Mouse (Mus musculus): ENCODE results near the gene Ptpn14.
A peak's percentile ranks its signal among the peaks of the same experiment; 100 is the strongest.
"Not testable (repeated sequence)": the region's sequence is repeated elsewhere in the genome, so short reads cannot be mapped to it uniquely, and the experiment has no call there.

Gene Ptpn14

DNA sequence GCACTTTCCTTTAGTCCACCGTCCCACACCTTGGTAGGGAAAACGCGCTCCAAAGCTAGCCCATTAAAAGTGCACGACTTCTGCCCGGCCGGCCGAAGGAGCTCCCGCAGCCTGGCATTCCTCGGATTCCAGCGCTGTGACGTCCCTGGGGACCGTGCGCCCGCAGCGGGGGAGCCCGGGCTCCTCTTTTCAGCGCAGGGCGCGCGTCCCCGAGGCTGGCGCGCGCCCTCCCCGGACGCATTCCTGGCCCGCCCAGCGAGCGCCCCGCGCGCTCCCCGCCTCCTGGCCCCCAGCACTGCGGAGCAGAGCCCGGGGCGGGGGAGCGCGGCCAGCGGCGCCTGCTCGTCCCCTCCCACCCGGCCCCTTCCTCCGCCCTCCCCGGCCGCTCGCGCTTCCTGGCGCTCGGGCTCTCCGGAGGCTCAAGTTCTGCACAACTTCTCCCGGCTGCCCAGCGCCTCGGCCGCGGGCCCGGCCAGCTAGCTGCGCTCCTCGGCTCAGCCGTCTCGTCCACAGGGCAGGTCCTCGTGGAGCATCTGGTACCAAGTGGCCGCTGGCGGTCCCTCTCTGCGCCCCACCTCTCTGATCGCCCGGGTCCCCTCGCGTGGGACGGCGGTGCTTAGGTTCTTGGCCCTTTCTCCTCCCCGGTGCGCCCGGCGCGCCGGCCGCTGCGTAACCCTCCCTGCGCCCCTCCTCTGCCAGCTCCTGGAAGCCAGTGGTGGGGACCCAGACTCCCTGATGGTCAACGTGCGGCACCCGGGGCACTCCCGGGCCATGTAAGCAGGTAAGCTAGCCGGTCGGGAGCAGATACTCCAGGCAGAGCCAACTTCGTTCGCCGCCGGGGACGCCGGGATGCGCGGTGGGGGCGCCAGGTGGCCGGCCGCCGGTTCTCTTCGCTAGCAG lies at the start of gene Ptpn14:
TSS of gene Ptpn14 (plus strand) at position 385 of the 900 bp plus-strand sequence.
- DNase-seq: peak; percentile 88

DNA sequence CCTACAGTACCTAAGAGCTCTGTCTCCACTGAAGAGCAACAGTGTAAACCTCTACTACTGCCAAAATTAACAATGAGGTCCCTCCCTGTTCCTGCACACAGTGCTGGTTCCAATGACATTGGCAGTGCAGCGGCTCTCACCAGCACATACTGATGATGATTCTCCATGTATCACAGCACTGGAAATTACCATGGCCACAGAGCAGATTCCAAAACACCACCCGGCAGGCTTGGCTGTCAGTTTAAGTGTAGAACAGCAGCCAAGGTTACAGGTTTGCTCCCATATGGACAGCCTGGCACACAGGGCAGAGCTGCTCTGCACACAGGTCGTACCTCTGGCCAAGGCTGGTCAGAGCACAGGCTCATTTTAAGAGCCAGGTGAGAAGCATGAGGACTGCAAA lies 48.5 kb upstream of the Ptpn14 start:
- DNase-seq: no peak

DNA sequence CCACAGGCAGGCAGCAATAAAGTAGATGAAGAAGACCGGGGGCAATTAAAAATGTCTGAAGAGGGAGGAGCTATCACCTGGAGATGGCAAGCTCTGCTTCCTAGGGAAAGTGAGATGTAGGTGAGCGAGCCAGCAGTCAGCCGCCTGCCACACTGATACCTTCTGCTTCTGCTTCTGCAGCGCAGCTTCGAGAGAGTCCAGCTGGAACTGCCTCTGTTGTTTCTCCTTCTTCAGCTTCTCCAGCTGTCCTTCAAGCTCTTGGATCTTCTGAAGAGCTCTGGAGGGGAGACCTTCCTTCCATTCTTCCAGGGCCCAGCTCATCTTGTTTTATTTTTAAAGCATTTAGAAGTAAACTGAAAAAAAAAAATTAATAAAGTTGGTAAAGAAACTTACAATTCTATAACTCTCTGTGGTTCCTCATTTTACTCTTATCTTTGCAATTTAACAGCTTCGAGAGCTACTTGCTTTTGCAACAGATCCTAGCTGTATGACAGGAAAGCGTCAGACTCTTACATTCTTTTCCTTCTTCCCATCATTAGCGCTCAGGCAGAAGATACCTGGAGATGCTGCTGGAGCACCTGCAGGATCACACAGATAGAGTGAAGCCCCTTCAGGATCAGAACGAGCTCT lies 43.2 kb upstream of the Ptpn14 start:
- DNase-seq: no peak

DNA sequence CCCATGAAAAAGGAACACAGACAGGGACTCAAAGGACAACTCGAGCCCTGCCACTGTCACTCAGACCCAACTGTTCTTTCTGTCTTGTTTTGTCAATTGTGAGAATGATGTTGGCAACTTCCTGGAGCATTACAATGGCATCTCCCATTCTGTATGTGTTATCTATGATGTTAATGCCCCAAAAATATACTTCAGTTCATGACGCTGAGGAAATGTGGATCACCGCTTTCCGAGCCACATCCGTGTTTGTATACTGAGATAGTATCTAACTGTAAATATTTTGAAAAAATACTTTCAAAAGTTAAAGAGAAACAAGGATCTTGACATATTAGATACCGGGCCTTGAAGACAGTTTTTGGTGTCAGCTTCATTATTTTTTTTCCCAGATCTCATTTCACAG lies 42.0 kb upstream of the Ptpn14 start:
- no peak for DNase-seq

GRCm38 (mm10) chr1:189687654-189688387 lies 40.2 kb upstream of the Ptpn14 start, which contains the start of gene Cenpf:
Gene Cenpf, minus strand, starts transcription at chr1:189688086.
- DNase-seq: peak; percentile 99

GRCm38 (mm10) chr1:189688388-189688750 lies 39.7 kb upstream of the Ptpn14 start:
- DNase-seq: no peak

DNA sequence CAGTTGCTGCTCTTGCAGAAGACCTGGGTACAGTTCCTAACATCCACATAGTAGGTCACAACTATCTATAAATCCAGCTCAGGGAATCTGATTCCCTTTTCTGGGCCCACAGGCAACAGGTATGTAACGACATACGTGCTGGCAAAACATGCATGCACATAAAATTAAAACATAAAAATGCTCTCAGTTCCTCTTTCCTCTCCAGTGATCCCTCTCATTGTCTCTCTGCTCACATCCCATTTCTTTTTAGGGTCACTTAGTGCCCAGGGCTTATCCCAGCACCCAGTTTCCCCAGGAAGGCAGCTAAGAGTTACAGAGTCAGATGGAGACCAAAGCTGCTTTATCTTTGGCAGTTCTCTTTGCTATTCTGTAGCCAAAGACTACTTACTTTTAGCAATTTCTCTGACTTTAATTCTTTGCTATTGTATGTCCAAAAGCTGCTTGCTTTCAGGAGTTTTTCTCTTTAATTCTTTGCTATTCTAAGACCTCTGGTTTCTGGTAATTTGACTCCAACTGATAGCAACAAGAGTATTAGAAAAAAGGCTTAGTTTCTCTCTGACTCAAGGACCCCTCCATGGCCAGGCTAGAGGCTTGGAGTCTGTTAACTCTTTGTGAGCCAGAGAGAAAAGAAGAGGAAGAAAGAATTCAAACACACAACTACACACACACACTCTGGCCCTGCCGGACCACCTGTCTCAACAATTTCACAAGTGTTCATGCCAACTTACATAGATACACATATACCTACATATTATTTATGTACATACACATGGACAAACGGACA lies 38.8 kb upstream of the Ptpn14 start:
- DNase-seq: no peak

DNA sequence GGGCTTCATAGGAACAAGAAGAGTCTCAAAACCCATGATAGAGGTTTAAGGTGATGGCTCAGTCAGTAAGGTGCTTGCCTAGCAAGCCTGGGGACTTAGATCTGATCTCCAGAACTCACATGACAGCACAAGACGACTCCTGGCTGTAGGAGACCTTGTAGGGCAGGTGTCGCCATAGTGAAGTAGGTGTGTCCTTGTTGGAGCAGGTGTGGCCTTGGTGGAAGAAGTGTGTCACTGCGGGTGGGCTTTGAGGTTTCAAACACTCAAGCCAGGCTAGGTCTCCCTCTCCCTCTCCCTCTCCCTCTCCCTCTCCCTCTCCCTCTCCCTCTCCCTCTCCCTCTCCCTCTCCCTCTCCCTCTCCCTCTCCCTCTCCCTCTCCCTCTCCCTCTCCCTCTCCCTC lies 35.6 kb upstream of the Ptpn14 start:
- not testable (repeated sequence) for DNase-seq

GRCm38 (mm10) chr1:189694391-189694790 lies 33.7 kb upstream of the Ptpn14 start:
- no peak for DNase-seq

- DNase-seq: no peak
Measured at GRCm38 (mm10) chr1:189695321-189695720, 32.7 kb upstream of the Ptpn14 start.

GRCm38 (mm10) chr1:189698416-189698815 lies 29.7 kb upstream of the Ptpn14 start:
- no peak for DNase-seq

DNA sequence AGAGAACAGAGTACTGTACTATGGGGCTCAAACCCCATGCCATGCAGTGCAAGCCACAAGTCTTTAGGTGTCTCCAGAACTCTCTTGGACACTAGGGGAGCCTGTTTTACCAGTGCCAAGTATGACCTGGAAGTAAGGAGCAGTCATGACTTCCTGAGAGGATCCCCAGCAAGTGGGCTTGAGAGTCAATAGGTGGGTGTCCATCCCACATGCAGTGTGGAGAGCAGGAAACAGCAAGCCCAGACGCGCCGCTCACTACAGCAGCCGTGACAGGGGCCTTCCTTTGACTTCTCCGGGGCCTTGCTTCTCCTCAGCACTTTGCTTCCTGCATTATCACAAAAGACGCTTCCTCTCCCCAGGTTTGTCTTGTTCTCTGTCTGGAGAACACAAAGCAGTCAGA lies 27.9 kb upstream of the Ptpn14 start:
- no peak for DNase-seq

DNA sequence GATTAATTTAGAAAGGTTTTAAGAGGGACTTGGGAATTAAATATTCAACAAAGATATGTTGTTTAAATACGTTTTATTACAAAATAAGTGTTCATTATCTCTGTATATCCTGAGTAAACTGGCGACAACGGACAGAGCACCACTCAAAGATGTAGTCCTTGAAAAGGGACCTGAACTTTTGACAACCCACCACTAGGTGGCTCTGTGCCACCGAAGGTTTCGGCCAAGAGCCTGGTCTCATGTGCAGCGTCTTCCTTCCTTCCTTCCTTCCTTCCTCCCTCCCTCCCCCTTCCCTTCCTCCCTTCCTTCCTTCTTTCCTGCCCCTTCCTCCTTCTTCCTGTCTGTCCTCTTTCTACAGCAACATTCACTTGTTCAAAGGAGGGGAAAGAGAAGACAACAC lies 27.1 kb upstream of the Ptpn14 start:
- DNase-seq: peak; percentile 81

DNA sequence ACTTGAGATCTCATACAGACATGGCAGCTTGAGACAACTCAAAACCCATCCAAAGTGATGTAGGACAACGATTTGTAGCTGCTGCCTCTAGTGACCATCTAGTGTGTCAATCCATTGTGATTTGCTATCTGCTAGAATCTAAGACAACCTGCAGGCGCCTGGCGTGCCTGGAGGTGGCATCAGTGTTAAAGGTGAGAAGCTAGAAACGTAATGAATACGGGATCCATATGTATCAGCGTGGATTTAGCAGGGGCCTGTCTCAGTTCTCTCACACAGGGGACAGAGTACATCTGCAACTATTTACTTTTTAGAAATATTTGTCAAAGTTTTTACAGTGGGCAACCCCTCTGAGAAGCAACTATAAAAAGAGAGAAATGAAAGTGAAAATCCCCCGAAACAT lies 24.9 kb upstream of the Ptpn14 start:
- no peak for DNase-seq

DNA sequence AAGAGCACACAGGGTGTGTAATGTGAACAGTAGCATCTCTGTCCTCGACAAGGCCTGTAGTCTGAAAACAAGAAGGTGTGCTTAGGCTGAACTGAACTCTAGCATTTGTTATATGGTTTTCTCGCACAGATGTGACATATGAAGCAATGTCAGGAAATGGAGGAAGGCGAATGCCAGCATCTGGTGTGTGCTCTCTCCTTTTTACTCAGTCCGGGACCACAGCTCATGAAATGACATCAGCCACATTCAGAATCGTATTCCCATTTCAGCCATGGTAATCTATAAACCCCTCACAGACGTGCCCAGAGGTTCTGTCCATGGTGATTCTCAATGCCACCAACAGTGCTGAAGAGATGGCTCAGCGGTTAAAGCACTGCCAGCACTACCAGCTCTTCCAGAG lies 24.5 kb upstream of the Ptpn14 start:
- no peak for DNase-seq

DNA sequence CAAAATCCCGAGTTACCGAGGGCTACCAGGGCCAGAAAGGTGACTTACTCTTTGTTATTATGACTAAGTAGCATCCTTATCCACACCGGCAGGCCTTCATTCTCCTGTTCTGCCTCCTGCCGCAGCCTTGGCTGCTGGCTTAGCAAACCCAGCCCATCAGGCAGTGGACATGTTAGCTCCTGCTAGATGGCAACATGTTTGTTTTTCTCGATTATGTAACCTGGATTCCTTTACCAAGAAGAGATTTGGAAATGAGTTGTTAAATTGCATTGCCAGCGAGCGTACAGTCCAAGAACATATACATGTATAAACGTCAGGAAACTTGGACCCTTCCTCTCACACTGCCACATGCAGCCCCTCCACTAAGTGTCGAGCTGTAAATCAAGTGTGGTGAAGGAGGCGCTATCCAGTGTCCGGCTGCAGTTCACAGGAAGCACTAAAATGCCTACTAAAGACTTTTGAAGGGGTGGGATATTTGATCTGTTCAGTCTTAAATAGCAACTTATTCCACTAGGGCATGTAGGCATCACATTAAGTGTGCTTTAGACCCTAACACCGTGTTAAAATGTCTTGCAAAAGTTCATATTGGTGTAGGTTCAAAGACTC lies 21.9 kb upstream of the Ptpn14 start:
- DNase-seq: no peak

DNA sequence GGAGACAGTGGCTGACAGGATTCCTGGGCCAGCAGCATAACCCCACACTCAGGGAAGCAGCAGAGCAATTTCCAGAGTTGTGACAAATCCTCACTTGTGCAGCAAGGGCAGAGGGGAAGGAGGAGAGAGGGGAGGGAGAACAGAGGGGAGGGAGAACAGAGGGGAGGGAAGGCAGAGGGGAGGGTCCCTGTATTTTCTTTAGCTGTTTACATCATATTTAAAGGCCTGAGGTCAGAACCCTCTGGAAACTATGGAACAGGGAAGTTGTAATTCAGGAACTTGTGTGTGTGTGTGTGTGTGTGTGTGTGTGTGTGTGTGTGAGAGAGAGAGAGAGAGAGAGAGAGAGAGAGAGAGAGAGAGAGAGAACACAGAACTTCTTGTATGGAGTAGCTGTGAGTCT lies 21.1 kb upstream of the Ptpn14 start:
- DNase-seq: no peak

DNA sequence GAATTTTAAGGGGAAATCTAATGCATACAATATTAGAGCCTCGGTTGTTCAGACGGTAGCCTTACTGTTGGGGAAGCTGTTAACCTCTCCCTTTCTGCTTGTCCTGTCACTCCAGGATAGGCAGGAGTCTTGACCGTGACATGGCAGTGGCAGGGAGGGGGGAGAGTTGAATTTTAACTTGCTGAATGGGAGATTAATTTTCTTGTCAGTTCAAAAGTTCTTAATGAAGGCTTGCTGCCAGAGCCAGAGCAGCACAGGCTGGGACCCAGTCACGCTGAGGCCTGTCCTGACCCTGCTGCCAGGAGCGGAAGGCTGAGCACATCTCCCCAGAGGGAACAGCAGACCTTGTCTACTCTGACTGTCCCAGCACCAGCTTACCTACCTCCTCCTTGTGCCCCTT lies 20.6 kb upstream of the Ptpn14 start:
- no peak for DNase-seq

GRCm38 (mm10) chr1:189709001-189709400 lies 19.1 kb upstream of the Ptpn14 start:
- DNase-seq: no peak

DNA sequence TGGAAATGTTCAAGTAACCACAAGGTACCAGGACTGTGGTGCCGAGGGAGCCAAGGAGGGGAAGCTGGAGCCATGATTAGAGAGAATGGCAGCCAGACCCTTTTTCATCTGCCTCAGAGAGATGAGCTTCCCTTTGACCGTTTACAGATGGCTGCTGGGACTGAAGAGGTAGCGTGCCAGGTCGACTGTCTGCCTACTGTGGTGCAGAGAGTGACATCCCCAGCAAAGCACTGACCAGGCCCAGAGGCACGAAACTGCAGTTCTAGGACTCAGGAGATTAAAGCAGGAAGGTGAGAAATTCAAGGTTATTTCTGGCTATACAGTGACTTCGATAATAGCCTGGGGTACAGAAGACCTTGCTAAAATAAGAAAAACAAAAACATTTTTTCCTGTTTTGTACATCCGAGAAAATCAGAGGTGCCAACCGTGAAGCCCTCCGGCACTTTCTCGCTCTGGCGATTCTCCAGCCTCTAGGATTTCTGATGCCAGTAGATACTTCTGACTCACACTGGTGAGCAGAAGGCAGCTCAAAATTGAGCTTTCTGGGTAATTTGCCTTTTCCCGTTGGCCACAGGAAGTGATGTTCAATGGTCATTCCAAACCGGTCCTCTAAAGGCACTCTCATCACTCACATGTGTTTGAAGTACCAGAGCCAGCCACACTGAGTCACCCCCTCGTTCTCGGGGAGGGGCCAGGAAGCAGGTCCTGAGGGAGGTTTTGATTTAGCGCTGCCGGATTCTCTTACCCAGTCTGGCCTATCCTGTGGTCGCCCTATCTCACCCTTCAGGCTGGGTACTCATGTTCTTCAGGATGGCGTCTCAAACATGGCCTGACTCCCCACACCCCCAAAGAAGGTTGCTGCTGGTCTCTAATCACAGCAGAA lies 11.9 kb upstream of the Ptpn14 start:
- DNase-seq: peak; percentile 19

DNA sequence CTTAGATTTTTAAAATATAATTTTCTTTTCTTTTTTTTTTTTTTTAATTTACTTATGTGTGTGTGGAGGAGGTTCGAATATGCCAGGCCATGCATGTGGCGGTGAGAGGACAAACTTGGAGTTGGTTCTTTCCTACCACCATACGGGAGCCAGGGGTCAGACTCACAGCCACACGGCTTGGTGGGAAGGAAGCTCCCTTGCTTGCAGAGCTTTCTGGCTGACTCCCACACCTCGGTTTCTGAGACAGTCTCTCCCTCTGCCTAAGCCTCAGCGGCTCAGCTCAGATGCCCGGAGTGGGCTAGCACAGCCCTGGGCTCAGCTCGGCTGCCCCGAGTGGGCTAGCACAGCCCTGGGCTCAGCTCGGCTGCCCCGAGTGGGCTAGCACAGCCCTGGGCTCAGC lies 10.5 kb upstream of the Ptpn14 start:
- no peak for DNase-seq

Data from retina, postnatal 1 day (tissue).